Mouse (Mus musculus) liver, postnatal 0 days (tissue): Measurements from ENCODE around the gene Mmp24.

Source experiments
- CTCF ChIP-seq: sonication (generic); IDR thresholded peaks from 2 replicates; pipeline ENCODE4 v1.5.1; 2016; ENCODE audit warnings: antibody characterized with exemption, low read depth
- EP300 ChIP-seq: IDR thresholded peaks from 2 replicates; pipeline ENCODE4 v1.6.1; 2016; ENCODE audit warnings: antibody characterized with exemption, low read depth, mild to moderate bottlenecking

DNA sequence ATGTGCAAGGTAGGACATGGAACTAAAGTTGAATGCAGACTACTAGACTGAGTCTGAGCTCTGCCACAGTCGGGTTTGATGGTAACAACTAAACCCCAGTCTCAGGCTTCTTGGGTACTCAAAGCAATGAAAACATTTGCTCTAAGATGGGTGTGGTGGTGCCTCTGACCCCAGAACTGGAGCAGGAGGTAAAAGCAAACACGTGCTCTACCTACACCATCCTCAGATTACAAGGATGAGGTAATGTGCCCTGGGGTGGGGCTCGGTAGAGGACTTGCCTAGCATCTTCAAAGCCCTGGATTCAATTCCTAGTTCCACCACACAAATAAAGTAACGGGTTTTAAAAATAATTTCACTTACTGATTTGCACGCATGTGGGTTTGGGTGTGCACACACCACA, 77.4 kb downstream of the Mmp24 start:
- TF ChIP-seq CTCF (no peak), EP300 (no peak)
